Mouse (Mus musculus) frontal cortex, postnatal 10 days (tissue): ENCODE measurements at regions not wholly inside any gene's neighbourhood (a gene's known extent, or its start where the extent isn't known, plus 50 kb on each side); places are given as distances from the start of the nearest gene placed in this dataset.

ENCODE experiments used
- DNase-seq, 2 experiments: peaks; one replicate each; pipeline ENCODE4 v3.0.0; 2022; ENCODE audit warnings: low spot score in 2 of 2, mixed read lengths in 1 of 2

DNA sequence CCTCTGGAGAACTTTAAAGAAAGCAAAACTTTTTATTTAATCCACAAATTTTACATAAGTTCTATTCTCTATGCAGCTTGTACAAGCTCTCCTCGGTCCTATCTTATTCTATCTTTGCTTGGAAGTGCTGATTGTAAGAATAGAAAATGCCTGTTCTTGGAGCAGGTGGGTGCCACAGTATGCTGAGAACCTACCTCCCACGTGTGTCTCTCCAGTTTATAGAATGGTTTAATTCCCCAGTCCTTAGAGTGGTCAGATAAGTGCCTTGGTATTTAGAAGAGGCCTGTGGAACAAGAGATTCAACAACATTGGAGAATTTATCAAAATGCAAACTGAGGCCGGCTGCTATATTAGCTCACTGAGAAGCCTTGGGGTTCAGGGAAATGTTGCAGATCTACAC lies 639.2 kb upstream of the Zeb2 start:
- DNase-seq, result no peak

DNA sequence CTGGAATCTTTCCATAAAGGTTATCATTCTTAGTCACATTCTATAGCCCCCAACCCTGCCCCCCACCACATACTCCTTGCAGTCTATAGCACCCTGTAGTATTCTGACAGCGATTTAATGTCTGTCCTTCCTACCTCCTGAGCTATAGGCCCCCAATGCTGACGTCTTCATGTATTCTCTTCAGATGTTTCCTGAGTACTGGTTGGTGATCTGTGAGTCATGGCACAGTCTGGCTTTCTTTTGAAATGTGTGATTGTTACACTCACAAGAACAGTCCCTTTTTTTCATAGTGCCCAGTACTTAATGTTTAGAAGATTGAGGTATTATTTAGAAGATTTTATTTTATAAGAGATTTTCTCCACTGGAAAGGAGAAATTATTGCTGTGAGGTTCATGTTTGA lies 634.6 kb upstream of the Zeb2 start:
- DNase-seq, result no peak

DNA sequence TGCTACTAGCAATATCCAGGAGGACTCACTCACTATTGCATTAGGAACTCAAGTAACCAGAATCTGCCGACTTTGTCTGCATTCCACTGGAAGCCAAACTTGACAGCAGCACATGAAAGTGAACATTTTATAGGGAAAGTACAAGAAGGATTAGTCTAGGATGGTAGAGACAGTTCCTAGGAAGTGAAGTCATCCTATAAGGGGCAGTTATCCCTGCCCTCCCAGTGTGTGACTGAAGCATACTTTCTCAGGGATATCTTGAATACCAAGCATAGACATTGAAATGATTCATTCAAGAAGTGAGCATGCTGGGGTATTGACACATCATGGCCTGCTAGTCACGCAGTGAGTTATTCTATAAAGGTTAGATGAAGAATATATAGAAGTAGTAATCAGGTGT lies 632.2 kb upstream of the Zeb2 start:
- no peak for DNase-seq

DNA sequence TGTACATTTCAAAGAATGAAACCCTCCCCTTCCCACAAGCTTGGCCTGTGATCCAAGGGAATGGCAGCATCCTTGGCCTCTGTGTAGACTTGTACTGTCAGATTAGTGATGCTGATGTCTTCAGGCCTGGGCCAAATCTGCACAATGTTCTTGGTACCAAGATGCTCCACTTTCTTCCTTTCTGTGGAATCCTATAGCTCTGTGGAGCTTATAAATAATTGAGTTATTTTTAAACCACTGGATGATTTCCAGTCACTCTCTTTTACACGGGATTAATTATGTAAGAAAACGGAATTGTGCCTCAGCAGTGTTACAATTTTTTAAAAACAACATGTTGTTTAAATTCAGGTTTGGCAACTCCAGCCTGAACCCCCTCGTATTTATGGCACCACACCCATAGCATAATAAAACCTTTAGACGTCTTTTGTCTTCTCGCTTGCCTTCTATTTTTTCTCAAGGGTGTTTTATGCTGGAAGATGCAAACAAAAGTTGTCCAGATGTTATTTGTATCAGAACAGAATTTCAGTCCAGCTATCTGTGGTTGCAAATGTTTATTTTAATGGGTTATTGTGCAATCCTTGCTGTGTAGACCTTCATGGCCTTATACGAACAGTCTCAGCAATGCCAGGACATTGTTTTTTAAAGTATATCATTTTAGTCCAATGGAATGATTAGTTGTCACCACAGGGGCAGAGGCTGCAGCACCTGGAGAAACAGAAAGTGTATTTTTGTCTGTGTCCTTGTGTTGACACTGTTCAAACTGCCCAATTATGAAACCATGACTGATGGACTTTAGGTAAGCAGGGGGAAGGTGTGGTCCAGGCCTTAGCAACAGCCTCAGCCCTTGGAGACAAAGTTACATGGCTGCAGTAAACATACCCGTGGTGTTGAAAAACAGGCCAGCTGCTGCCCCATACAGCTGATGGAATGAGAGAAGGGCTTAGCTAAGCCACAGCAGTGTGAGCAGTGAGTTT lies 630.4 kb upstream of the Zeb2 start:
- DNase-seq, result no peak

DNA sequence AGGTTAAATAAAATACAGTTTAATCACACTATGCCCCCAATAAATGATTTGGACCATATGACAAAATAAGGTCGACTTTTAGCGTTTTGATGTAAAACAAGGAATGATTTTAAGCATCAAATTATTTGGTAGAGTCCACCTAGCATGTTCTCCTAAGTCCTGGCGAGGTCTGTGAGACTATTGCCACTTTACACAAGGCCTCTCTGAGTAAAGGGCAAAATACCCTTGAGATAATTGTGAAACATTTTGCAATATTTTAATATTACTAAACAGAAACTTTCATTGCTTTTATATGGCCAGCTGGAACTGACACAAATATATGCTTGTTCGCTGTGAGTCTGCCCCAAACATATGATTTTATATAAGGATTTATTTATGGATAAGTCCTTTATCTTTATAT lies 629.4 kb upstream of the Zeb2 start:
- no peak for DNase-seq

DNA sequence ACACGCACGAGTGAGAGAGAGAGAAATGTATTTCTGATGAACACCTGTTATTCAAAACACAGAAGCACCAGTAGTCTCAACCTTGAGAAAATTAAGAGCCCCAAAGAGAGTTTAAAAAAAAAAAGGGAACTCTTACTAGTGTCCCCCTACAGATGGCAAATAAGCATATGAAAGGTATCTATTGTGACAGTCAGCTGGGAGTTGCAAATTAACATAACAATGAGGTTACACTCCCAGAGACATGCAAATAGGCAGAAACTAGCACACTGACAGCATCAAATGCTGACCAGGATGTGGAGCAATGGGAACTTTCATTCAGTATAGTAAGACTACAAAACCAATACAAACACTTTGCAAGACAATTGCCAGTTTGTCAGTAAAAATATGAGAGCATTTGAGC lies 619.1 kb upstream of the Zeb2 start:
- DNase-seq, result no peak

DNA sequence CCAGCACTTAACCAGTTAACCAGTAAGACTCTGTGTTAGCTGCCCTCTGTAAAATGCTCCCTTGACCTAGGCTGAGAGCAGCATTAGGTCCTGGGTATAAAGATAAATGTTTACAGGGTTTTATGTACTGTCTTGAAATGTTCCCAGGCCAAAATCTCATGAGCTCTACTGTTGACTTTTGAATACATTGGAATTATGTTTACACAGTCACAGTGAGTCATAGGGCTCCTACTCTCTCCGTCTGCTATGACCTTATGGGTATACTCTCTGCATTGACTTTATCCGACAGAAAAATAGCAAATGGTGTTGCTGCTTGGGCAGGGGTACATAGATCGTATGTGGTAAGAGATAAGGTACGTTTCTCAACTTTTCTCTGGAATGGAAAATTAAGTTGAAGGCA lies 596.8 kb upstream of the Zeb2 start:
- DNase-seq, result no peak

DNA sequence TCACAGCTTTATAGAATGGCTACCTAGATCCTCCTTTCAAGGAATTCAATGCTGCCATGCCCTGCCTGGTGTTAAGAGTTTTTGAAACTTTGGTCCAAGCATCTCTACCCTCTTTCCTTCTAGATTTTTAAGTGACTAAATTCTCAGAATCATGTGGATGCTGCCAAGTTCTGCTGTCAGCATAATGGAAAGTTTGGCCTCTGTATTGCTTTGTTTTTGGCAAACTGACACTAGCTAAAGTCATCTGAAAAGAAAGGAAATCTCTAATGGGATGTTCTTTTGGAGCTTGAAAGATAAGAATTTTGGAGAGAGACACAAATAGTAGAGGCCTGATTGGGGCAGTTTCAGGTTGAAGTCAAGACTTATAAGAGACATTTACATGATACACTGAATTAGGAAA lies 589.8 kb upstream of the Zeb2 start:
- no peak for DNase-seq

DNA sequence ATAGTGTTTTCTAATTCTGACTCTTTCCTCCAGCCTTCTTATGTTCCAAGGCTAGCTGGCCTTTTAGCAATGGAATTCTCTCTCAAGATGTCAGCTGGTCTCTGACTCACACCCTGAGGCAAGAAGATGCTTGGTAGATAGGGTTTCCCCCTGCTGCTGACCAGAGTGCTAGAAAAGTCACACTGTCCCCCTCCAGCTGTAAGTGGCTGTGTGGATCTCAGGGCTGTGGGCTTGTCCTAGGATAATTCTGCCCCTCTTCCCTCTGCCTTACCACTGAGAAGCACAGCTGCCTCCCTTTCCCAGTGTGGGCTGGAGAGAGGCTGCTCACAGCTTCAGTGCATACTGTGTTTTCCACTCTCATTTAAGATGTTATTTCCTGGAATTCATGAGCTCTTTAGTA lies 585.3 kb upstream of the Zeb2 start:
- DNase-seq, result no peak

DNA sequence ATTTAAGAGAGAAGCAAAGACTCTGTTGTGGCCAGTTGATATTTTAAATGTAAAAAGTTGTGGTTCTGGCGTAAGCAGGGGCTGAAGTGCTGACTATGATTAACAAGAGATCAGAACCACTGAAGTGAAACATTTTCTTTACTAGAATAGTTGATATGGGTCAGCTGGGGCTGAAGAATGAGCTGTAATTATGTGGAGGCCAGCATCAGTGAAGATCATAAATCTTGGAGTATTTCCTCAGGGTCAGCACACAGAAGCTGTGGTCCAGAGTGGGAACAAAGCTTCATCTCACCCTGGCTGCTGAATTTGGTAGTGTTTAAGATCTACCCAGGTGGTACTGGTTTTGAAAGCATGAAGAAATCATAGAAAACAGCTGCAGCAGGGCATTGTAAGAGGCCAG lies 583.4 kb upstream of the Zeb2 start:
- no peak for DNase-seq

DNA sequence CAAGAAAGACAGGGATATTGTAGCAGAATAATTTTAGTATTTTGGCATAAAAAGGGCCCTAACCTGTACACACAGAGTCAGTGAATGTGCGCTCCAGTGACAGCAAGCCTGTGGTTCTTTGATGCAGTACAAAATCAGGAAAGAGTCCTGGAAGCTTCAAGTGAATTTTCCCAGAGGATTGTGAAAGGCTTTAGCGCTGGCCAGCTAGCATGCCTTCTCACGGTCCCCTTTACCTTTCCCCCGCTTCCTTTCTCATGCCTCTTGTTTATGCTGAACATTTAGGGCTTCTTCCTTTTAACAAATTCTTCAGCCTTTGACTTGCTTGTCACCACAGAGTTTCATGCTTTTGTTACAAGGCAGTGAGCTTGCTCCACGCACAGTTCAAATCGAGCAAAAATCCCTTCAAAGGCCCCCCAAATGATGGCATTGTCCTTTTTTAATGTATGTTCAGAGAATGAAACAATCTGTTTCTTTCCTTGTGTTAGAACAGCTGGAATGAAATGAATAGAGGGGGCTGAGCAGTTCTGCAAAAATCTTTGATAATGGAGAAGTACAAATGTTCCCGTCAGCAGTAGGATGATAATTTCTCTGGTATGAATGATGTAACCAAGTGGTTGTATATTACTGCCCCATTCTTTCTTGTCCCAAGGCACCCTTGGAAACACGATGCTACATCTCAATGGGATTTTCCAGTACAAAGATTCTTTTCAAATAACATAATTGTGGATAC lies 576.3 kb upstream of the Zeb2 start:
- DNase-seq, result no peak

DNA sequence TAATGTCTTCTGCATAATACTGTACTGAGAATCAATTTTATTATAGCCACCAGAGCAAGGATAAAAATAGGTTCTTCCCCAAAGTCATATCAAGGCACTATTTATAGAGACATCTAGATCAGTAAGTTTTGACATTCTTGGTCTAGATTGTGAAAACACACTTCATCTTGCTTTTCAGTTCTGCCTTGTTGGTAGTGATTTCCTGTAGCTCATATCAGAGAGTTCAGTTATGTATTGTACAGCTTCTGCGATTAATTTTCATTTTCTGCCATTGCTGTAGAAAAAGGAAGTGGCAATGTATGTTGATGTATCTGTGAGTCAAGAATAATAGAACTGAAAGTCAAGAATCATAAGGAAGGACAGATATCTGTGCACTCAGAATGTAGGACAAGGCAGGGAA lies 575.6 kb upstream of the Zeb2 start:
- DNase-seq, result no peak

DNA sequence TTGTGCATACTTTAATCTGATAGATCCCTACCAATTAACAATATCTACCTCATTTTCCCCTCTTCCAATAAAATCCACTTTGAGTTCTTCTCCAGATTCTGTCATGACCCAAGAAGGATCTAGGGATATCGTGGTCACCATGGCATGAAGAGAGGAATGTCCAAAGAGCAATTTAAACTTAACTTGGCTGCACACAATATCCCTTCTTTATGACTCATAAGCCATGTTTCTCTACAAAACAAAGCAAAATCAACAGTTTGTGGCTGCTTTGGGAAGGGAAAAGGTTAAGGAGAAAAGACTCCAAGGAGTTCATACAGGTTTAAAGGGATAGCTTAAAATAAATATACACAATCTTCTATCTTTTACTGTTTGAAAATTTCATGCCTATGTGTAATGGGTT lies 571.8 kb upstream of the Zeb2 start:
- DNase-seq, result no peak

DNA sequence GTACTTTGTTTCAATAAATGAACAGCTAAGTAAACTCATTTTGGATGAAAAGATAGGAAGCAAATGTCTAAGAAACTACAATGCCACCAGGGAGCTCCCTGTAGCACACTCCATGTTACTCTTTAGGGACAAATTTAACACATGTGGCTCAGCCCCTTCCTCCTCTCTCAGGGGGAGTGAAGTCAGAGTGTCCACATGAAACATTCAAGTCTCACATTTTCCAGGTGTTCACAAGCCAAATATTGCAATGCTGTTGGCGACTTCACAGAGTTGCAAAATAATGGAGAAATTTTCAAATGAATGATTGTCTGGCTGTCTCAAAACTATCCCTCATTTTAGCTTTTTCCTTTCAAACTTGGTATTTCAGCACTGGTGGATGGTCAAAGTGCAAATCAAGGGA lies 564.1 kb upstream of the Zeb2 start:
- DNase-seq, result no peak

DNA sequence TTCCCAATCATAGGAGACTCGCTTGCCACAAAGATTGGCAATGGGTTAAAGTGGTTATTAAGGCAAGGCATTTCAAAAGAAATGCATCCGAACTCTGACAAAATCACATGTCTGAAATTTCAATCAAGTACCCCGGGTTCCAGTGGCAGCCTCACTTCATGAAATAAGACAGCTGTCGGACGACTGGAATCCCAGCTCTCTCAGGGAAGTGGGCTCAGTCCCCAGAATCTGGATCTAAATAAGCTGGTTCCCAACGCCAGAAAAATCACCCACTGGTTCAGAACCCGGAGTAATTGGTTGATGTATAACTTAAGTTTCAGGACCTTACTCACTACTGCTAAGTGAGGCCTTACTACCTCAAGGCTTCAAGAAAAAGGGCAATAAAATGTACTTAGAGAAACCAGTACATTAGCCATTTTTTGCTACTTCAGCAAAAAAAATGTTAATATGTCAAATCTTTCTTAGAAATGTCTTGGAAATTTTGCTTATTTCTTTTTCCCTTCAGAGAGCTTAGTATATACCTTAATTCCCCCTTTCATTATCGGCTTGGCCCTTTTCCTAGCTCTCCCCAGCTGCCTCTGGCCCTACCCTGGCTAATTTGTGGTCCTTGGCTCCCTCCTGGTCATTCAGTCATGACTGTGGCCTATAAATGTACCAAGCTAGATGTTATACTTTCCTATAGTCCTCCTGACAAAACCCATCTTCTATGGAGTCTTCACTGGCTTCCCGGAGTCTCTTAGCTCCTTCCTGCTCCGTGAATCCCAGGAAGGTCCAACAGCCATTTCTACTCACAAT lies 562.1 kb upstream of the Zeb2 start:
- DNase-seq, result no peak

DNA sequence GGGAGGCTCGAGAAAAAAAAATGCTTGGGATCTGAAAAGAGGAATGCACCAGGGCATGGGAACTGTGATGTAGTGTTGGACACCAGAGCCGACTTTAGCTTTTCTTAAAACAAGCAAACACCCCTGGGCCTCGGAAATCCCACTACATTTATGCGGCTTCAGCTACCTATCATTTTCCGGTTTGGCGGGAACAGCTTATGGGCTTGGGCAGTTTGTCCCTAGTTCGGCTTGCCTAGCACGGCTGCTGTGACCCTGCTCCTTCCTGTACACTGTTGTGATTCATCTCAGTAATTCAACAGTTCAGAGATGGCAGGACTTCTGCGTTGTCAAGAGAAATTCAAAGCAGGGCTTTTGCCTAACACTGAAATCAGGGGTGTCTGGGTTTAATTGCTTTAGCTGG lies 561.5 kb upstream of the Zeb2 start:
- DNase-seq, result no peak

DNA sequence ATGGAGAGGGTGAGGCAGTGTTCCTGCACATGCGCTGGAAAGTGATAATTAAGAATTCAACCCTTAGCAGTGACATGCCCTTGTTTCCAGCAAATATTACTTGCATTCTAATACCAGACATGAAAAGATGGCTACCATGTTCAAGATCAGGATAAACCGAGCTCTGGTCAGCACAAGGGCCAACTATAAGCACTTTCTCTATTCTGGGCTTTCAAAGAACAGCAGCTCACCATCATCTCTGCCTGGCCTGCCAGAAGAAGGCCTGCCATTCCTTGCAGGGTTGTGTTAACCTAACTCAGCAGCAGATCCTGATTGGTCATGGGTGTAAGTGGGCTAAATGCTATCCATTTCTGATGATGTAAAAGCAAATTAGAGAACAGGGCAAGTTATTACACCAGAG lies 558.6 kb upstream of the Zeb2 start:
- no peak for DNase-seq

DNA sequence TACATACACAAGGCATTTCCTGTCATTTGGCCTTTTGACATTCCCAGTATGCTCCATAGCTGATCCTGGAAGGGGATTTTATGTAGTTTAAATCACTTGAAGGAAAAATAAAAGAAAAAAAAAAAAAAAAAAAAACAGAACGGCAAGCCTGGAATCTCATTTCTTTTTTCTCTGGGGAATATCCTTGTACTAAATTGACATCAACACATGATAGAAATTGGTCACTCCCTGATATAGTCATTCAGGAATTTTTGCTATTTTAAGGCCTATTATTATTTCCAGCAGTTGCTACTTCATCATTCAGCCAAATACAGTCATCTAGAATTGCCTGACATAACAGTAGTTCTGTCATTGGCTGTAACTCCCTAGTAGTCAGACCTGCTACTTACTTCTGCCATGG lies 538.8 kb upstream of the Zeb2 start:
- DNase-seq, result no peak

DNA sequence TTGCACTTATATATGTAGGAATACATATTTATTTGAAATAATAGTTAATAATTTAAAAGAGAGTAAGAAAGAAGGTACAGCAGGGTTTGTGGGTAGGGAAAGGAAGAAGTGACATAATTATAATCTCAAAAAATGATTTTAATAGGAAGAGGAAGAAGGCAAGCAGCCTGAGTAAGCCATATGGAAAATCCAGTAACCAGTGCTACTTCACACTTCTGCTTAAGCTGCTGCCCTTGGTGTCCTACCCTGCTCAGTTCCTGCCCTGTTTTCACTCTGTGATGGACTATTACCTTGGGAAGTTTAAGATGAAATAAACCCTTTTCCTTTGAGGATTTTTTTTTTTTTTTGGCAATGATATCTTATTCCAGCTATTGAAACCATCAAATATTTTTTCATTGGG lies 537.5 kb upstream of the Zeb2 start:
- no peak for DNase-seq

DNA sequence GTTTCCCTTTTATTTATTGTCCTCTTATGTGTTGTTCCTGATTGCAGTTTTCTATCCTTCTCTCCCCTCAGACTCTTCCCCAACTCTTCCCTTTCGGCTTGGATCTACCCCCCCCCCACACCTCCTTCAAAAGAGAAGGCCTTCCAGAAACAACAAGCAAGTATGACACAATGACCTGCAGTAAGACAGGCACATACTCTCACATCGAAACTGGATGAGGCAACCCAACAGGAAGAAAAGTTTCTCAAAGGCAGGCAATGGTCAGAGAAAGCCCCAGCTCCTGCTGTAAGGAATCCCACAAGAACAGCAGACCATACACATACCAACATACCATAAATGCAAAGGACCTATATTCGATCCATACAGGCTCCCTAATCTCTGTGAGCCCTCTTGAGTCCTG lies 535.8 kb upstream of the Zeb2 start:
- no peak for DNase-seq

DNA sequence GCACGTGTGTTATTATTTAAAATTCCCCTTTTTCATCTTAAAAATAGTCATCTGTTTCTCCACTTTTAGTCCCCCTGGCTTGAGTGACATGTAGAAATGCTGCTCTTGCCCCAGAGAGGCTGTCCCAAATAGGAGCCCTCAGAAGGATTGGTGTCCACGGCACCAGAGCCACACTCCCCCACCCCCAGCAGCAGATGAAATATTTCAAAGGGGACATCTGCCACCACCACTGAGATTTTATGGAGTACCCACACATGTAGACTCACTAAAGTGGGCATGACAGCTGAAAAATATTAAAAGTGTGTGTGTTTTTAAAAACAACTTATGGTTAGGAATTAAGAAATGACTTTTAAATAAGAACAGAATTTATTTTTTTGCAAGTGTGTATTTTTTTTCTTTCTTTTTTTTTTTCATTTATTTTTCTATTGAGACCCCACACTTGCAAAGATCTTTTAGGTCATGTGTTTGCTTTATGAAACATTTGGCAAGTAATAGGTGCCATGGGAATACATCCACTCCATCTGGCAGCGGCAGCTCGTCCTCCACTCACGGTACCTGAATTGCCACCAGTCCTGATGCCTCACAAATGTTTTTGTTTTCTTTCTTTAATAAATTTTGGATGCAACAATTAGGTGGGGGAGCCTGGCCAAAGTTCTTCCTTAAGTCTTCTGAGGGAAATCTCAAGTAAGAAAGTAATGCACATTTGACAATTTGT lies 533.2 kb upstream of the Zeb2 start:
- no peak for DNase-seq

DNA sequence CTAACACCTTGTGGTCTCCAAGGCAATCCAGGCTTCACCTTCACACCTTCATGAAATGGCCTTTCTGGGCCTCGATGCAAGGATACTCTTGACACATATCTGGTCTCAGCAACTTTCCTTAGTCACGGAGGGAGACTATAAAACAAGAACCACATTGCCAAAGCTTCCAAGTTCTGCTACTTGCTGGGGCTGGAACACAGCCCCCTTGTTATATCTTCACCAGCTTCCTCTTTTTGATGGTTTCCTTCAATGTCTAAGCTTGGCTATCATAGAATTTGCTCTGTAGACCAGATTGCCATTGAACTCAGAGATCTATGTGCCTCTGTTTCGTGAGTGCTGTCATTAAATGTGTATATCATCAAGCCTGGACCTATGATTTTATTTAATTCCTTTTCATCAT lies 530.7 kb upstream of the Zeb2 start:
- DNase-seq, result no peak
